9 mouse cellular contexts compared by ENCODE assay signal in genomic region chr2:91326746-91327350, GRCm38 (mm10).
DNase-seq lines count a peak whose midpoint lies in the region; ATAC-seq lines count a peak whose summit lies in the region.
"Had no signal": no experiment of that assay in that cellular context is flagged by ENCODE, and none has a peak within 500 bp of the region (broad histone marks: within the 10 kb centered on the region; RNA-seq: fewer than 3 reads in every experiment).

No protein-coding gene starts in this region.

- no peak for ATAC-seq in midbrain, embryonic 12.5 days (ENCODE audit: low FRiP score, low read depth)
- ATAC-seq in midbrain, embryonic 14.5 days (ENCODE audit: low FRiP score, low TSS enrichment): no peak
- ATAC-seq in stomach, embryonic 16.5 days (ENCODE audit: insufficient read depth, low FRiP score): no peak
- ATAC-seq: Patski had no signal

- H3K9me3 ChIP-seq in midbrain, embryonic 12.5 days: no peaks in the 10 kb centered on the region
- no peaks in the 10 kb centered on the region for H3K9me3 ChIP-seq in midbrain, embryonic 14.5 days (ENCODE audit: control insufficient read depth, low read length)
- H3K9me3 ChIP-seq in stomach, embryonic 16.5 days (replicated peaks; ENCODE audit: control insufficient read depth, low read length): no peaks in the 10 kb centered on the region

- H3K4me2 ChIP-seq in midbrain, embryonic 12.5 days (replicated peaks): no peak overlapping the region
- H3K4me2 ChIP-seq in midbrain, embryonic 14.5 days (ENCODE audit: low read length): no peak overlapping the region
- no peak overlapping the region for H3K4me2 ChIP-seq in stomach, embryonic 16.5 days (ENCODE audit: low read depth, low read length)

- WGBS in midbrain, embryonic 12.5 days: 88% methylated on average over 13 of the region's 13 CpGs
- 84% methylated on average over 13 of the region's 13 CpGs for WGBS in midbrain, embryonic 14.5 days
- WGBS in stomach, embryonic 16.5 days: 77% methylated on average over 13 of the region's 13 CpGs

- peaks cover 58% of the 10 kb centered on the region for H3K4me1 ChIP-seq in midbrain, embryonic 12.5 days
- peaks cover 23% of the 10 kb centered on the region for H3K4me1 ChIP-seq in midbrain, embryonic 14.5 days (ENCODE audit: control insufficient read depth, insufficient read depth, low read length)
- peaks cover 16% of the 10 kb centered on the region for H3K4me1 ChIP-seq in stomach, embryonic 16.5 days (ENCODE audit: control insufficient read depth, insufficient read depth, low read length)

- peak; percentile 34 to 42 for DNase-seq in cerebellum, postnatal 14 days
- no peak for DNase-seq in cerebellum, adult 8-10 months
- no peak for DNase-seq in midbrain, embryonic 14.5 days
- DNase-seq in kidney, postnatal 14 days: peak; percentile 42
- DNase-seq in adrenal gland, adult 8-10 months: no peak
- no peak for DNase-seq in gastrocnemius, postnatal 10 days

- no peak overlapping the region for H3K4me3 ChIP-seq in midbrain, embryonic 12.5 days
- H3K4me3 ChIP-seq in midbrain, embryonic 14.5 days (replicated peaks; ENCODE audit: low read depth, low read length): no peak overlapping the region
- H3K4me3 ChIP-seq in stomach, embryonic 16.5 days (replicated peaks; ENCODE audit: low read length): no peak overlapping the region

- H3K27ac ChIP-seq in midbrain, embryonic 12.5 days (replicated peaks): peak overlapping the region; percentile 20; the same call in 1 of the 2 replicates
- H3K27ac ChIP-seq in midbrain, embryonic 14.5 days (replicated peaks; ENCODE audit: low read depth, low read length): no peak overlapping the region
- peak overlapping the region; percentile 74 for H3K27ac ChIP-seq in stomach, embryonic 16.5 days (ENCODE audit: low read length)

- H3K27me3 ChIP-seq in midbrain, embryonic 12.5 days: no peaks in the 10 kb centered on the region
- H3K27me3 ChIP-seq in midbrain, embryonic 14.5 days (ENCODE audit: control insufficient read depth, insufficient read depth, low read length): no peaks in the 10 kb centered on the region
- no peaks in the 10 kb centered on the region for H3K27me3 ChIP-seq in stomach, embryonic 16.5 days (ENCODE audit: control insufficient read depth, insufficient read depth, low read length)
- H3K27me3 ChIP-seq: Patski had no signal

- no peak overlapping the region for H3K9ac ChIP-seq in midbrain, embryonic 12.5 days (replicated peaks)
- no peak overlapping the region for H3K9ac ChIP-seq in midbrain, embryonic 14.5 days (replicated peaks; ENCODE audit: low read length)
- H3K9ac ChIP-seq in stomach, embryonic 16.5 days (ENCODE audit: low read length): no peak overlapping the region

- H3K36me3 ChIP-seq in midbrain, embryonic 12.5 days: no peaks in the 10 kb centered on the region
- no peaks in the 10 kb centered on the region for H3K36me3 ChIP-seq in midbrain, embryonic 14.5 days (ENCODE audit: control insufficient read depth, insufficient read depth, low read length)
- H3K36me3 ChIP-seq in stomach, embryonic 16.5 days (ENCODE audit: control insufficient read depth, insufficient read depth, low read length): no peaks in the 10 kb centered on the region

Comparison
In these comparisons a context has a peak if more than half of its experiments do, and no peak if none do; other contexts are left out.
1. DNase-seq: peak in cerebellum, postnatal 14 days (2 of 2) and kidney, postnatal 14 days (single experiment); none in cerebellum, adult 8-10 months (single experiment), midbrain, embryonic 14.5 days (single experiment), adrenal gland, adult 8-10 months (single experiment) and gastrocnemius, postnatal 10 days (single experiment).